Mouse (Mus musculus) stomach, embryonic 16.5 days (tissue): ENCODE measurements around the gene Synj1. TPM values are rescaled to one million over a fixed set of nuclear protein-coding genes. Genes with fewer than 3 reads are reported as not detected.

ENCODE experiments used
- ATAC-seq: fragments of 200-750 bp; cut with Nextera tagmentation; 2 replicates; pipeline ENCODE4 v1.8.0; 2017; ENCODE audit warnings: moderate number of reproducible peaks, moderate TSS enrichment; ENCODE audit not compliant: insufficient read depth, low FRiP score
- H3K27ac ChIP-seq: fragments of 300-500 bp; sonication (generic); 2 replicates; pipeline ENCODE4 v1.5.1; 2014; ENCODE audit warnings: low read length
- H3K27me3 ChIP-seq: fragments of 300-500 bp; sonication (generic); 2 replicates; pipeline ENCODE4 v1.6.1; 2014; ENCODE audit warnings: low read length, control low read depth, mixed read lengths; ENCODE audit not compliant: control insufficient read depth, insufficient read depth
- H3K36me3 ChIP-seq: fragments of 300-500 bp; sonication (generic); 2 replicates; pipeline ENCODE4 v1.6.1; 2014; ENCODE audit warnings: low read length; ENCODE audit not compliant: control insufficient read depth, insufficient read depth
- H3K4me1 ChIP-seq: fragments of 300-500 bp; sonication (generic); 2 replicates; pipeline ENCODE4 v1.6.1; 2014; ENCODE audit warnings: low read length, control low read depth, mixed read lengths; ENCODE audit not compliant: control insufficient read depth, insufficient read depth
- H3K4me2 ChIP-seq: fragments of 300-500 bp; sonication (generic); 2 replicates; pipeline ENCODE4 v1.6.1; 2014; ENCODE audit warnings: low read depth, low read length, mixed read lengths
- H3K4me3 ChIP-seq: fragments of 300-500 bp; sonication (generic); replicated peaks from 2 replicates; pipeline ENCODE4 v1.5.1; 2014; ENCODE audit warnings: mild to moderate bottlenecking, low read length
- H3K9ac ChIP-seq: fragments of 300-500 bp; sonication (generic); 2 replicates; pipeline ENCODE4 v1.6.1; 2014; ENCODE audit warnings: low read length
- H3K9me3 ChIP-seq: fragments of 300-500 bp; sonication (generic); replicated peaks from 2 replicates; pipeline ENCODE4 v1.6.1; 2016; ENCODE audit warnings: low read length, control low read depth; ENCODE audit not compliant: control insufficient read depth
- WGBS: fragments of 180-500 bp; shearing (Covaris S2); extraction: QIAGEN DNeasy Blood & Tissue Kit; methylation state at CpG from one replicate; pipeline ENCODE4 v1.1.7; 2014; 5-methylcytosine and 5-hydroxymethylcytosine counted together
- microRNA-seq: library from miRNA; unstranded; fragments of <30 nt; microRNA quantifications from one replicate; pipeline ENCODE4, GENCODE M21; 2016
- polyA plus RNA-seq: library from polyadenylated mRNA; unstranded; fragments of >200 nt; fragmentation: Nextera tagmentation; extraction: Ambion mirVana; gene quantifications from 2 replicates; pipeline ENCODE4 v1.2.1, GENCODE M21; 2015

Gene Synj1
- polyA plus RNA-seq, 1 experiment from 2014 or later = 14.6 TPM

- no peak overlapping the region for H3K4me3 ChIP-seq
- 79% methylated on average over 7 of the region's 7 CpGs for WGBS
- H3K4me2 ChIP-seq = no peak overlapping the region
- H3K9me3 ChIP-seq = no peaks in the 10 kb centered on the region
- H3K9ac ChIP-seq = no peak overlapping the region
- no peaks in the 10 kb centered on the region for H3K27me3 ChIP-seq
- no peak overlapping the region for H3K27ac ChIP-seq
- H3K36me3 ChIP-seq = no peaks in the 10 kb centered on the region
- ATAC-seq = no peak
- no peaks in the 10 kb centered on the region for H3K4me1 ChIP-seq
Measured at GRCm38 (mm10) chr16:90893019-90893418, 118.1 kb downstream of the Synj1 start.

DNA sequence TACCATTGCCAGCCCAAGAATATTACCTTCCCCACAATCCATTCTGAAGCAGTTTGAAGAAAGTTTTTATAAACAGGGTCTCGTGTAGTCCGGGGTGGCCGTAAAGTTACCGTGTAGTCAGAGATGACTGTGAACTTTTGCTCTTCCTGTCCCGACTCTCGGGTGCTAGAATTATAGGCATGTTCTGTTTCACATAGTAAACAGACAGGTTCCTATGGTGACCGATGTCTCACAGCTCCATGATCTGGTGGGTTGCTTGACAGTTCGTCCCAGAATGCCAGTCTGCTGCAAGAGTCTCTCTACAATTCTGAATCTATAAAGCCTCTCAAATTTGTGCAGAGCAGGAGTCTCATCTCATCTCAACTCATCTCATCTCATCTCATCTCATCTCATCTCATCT lies 119.0 kb downstream of the Synj1 start:
- Histone ChIP-seq H3K36me3 (no peaks in the 10 kb centered on the region), H3K27ac (no peak overlapping the region), H3K9me3 (no peaks in the 10 kb centered on the region), H3K4me1 (no peaks in the 10 kb centered on the region), H3K4me3 (no peak overlapping the region), H3K9ac (no peak overlapping the region), H3K27me3 (no peaks in the 10 kb centered on the region), H3K4me2 (no peak overlapping the region; the same call in 1 of the 2 replicates)
- 24% methylated on average over 8 of the region's 8 CpGs for WGBS
- no peak for ATAC-seq

- ATAC-seq = 0 out of 2 replicates have a peak, but pooled peaks have one; percentile 13
- 57% methylated on average over 14 of the region's 14 CpGs for WGBS
- no peak overlapping the region for H3K4me2 ChIP-seq
- no peaks in the 10 kb centered on the region for H3K4me1 ChIP-seq
- no peaks in the 10 kb centered on the region for H3K36me3 ChIP-seq
- H3K9ac ChIP-seq = no peak overlapping the region
- no peak overlapping the region for H3K4me3 ChIP-seq
- H3K27ac ChIP-seq = no peak overlapping the region
- H3K9me3 ChIP-seq = no peaks in the 10 kb centered on the region
- H3K27me3 ChIP-seq = no peaks in the 10 kb centered on the region
Measured at GRCm38 (mm10) chr16:90891601-90892000, 119.5 kb downstream of the Synj1 start.

DNA sequence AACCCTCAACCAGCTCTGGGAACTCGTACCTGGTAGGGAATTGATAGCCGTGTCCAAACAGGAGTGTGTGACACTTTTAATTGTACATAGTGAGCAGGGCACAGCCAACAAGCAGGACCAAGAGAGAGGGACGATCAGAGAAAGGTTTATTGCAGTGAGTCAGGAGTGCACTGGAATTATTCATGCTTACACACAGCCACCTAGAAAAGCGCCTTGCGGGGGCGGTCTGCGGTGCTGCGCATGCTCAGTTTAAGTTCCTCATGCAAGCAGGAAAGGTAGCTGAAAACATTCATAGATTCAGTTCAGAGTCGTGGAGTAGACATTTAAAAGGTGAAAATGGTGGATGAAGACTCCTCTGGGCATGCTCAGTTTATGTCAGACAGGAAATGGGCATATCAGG lies 120.4 kb downstream of the Synj1 start:
- no peak overlapping the region for H3K4me3 ChIP-seq
- no peaks in the 10 kb centered on the region for H3K36me3 ChIP-seq
- no peak overlapping the region for H3K9ac ChIP-seq
- H3K27me3 ChIP-seq = no peaks in the 10 kb centered on the region
- no peaks in the 10 kb centered on the region for H3K4me1 ChIP-seq
- H3K27ac ChIP-seq = no peak overlapping the region
- no peak overlapping the region for H3K4me2 ChIP-seq
- no peak for ATAC-seq
- no peaks in the 10 kb centered on the region for H3K9me3 ChIP-seq
- WGBS = 87% methylated on average over 9 of the region's 9 CpGs

Small RNAs within 50 kb of the gene (microRNA-seq; reads per million reads assigned to microRNA genes)
- gene Gm22933 = not detected

Other genes with a start within 250 kb of the Synj1 start
- gene Urb1, start 200.9 kb downstream of the Synj1 start, polyA plus RNA-seq = 7.8 and 8.1 TPM in 2 replicates
- 2.2 and 2.6 TPM in 2 replicates for gene Eva1c, start 184.6 kb downstream of the Synj1 start, polyA plus RNA-seq
- gene Cfap298, start 76.2 kb downstream of the Synj1 start, polyA plus RNA-seq = 35.1 and 37.3 TPM in 2 replicates
- 43.3 and 46.5 TPM in 2 replicates for gene Paxbp1, start 33.2 kb upstream of the Synj1 start, polyA plus RNA-seq
- 0.13 and 0.27 TPM in 2 replicates for gene 4932438H23Rik, start 83.8 kb upstream of the Synj1 start, polyA plus RNA-seq
- not detected in 2 replicates for gene Olig2, start 214.1 kb upstream of the Synj1 start, polyA plus RNA-seq